Mouse (Mus musculus): ENCODE data around the gene Ap2b1. TPM values are rescaled to one million over a fixed set of nuclear protein-coding genes. Genes with fewer than 3 reads are reported as not detected.

The Ap2b1 gene
- polyA plus RNA-seq, 2 experiments: 11.7 to 20.9 TPM

- Histone ChIP-seq H3K36me3 (replicated peaks; ENCODE audit: control insufficient read depth, insufficient read depth, low read depth) (peaks cover 7% of the 10 kb centered on the region), H3K4me3 (ENCODE audit: insufficient read depth in 1 of 2, low read depth in 2 of 2, low read length in 2 of 2) (no peak overlapping the region), H3K9ac (replicated peaks) (no peak overlapping the region; the same call in 1 of the 2 replicates), H3K9me3 (ENCODE audit: control insufficient read depth, low read length) (no peaks in the 10 kb centered on the region), H3K27me3 (ENCODE audit: control insufficient read depth, insufficient read depth, low read length) (no peaks in the 10 kb centered on the region), H3K27ac (no peak overlapping the region), H3K4me2 (ENCODE audit: low read depth) (no peak overlapping the region), H3K4me1 (replicated peaks; ENCODE audit: control insufficient read depth in 2 of 2, insufficient read depth in 2 of 2, low read length in 1 of 2) (peaks cover 43 to 45% of the 10 kb centered on the region in 2 experiments)
- WGBS (ENCODE audit: insufficient replicate concordance): 73% methylated on average over 2 of the region's 2 CpGs
- TF ChIP-seq CTCF (IDR thresholded peaks at IDR 0.05; ENCODE audit: low read depth): no peak
- no peak for TF ChIP-seq EP300 (IDR thresholded peaks at IDR 0.05; ENCODE audit: low read depth)
- ATAC-seq (ENCODE audit: insufficient read depth) (no peak), DNase-seq (ENCODE audit: low read depth in 3 of 3, low spot score in 3 of 3) (no peak)
These were observed 9.2 kb upstream of the Ap2b1 start for GRCm38 (mm10) chr11:83289633-83290032.

- peak overlapping the region; percentile 86 for H3K27ac ChIP-seq
- ATAC-seq (ENCODE audit: insufficient read depth) (peak; percentile 89), DNase-seq (ENCODE audit: low read depth in 3 of 3, low spot score in 3 of 3) (peak; percentile 94 to 95 (median 95))
- peak overlapping the region; percentile 94 for H3K4me3 ChIP-seq (ENCODE audit: insufficient read depth in 1 of 2, low read depth in 2 of 2, low read length in 2 of 2)
- H3K36me3 ChIP-seq (replicated peaks; ENCODE audit: control insufficient read depth, insufficient read depth, low read depth): peaks cover 26% of the 10 kb centered on the region
- TF ChIP-seq CTCF (IDR thresholded peaks at IDR 0.05; ENCODE audit: low read depth): no peak
- TF ChIP-seq EP300 (IDR thresholded peaks at IDR 0.05; ENCODE audit: low read depth): no peak
- peak overlapping the region; percentile 95 for H3K4me2 ChIP-seq (ENCODE audit: low read depth)
- H3K9ac ChIP-seq (replicated peaks): peak overlapping the region; percentile 93
- H3K9me3 ChIP-seq (ENCODE audit: control insufficient read depth, low read length): no peaks in the 10 kb centered on the region
- under 1% methylated on average over 38 of the region's 38 CpGs for WGBS (ENCODE audit: insufficient replicate concordance)
- peaks cover 32 to 33% of the 10 kb centered on the region in 2 experiments for H3K4me1 ChIP-seq (replicated peaks; ENCODE audit: control insufficient read depth in 2 of 2, insufficient read depth in 2 of 2, low read length in 1 of 2)
- H3K27me3 ChIP-seq (ENCODE audit: control insufficient read depth, insufficient read depth, low read length): no peaks in the 10 kb centered on the region
These were observed 7.2 kb upstream of the Ap2b1 start for GRCm38 (mm10) chr11:83291375-83292250.

- peaks cover 32% of the 10 kb centered on the region for H3K36me3 ChIP-seq (replicated peaks; ENCODE audit: control insufficient read depth, insufficient read depth, low read depth)
- H3K27ac ChIP-seq: peak overlapping the region; percentile 72
- ATAC-seq (ENCODE audit: insufficient read depth) (no peak), DNase-seq (ENCODE audit: low read depth in 3 of 3, low spot score in 3 of 3) (no peak)
- H3K9ac ChIP-seq (replicated peaks): peak overlapping the region; percentile 93
- peak overlapping the region; percentile 95 for H3K4me2 ChIP-seq (ENCODE audit: low read depth)
- WGBS (ENCODE audit: insufficient replicate concordance): 2% methylated on average over 5 of the region's 5 CpGs
- H3K4me1 ChIP-seq (replicated peaks; ENCODE audit: control insufficient read depth in 2 of 2, insufficient read depth in 2 of 2, low read length in 1 of 2): peaks cover 28 to 32% of the 10 kb centered on the region in 2 experiments
- H3K4me3 ChIP-seq (ENCODE audit: insufficient read depth in 1 of 2, low read depth in 2 of 2, low read length in 2 of 2): peak overlapping the region; percentile 94
- TF ChIP-seq EP300 (IDR thresholded peaks at IDR 0.05; ENCODE audit: low read depth): no peak
- H3K9me3 ChIP-seq (ENCODE audit: control insufficient read depth, low read length): no peaks in the 10 kb centered on the region
- no peaks in the 10 kb centered on the region for H3K27me3 ChIP-seq (ENCODE audit: control insufficient read depth, insufficient read depth, low read length)
These were observed 6.6 kb upstream of the Ap2b1 start for GRCm38 (mm10) chr11:83292251-83292587.

GRCm38 (mm10) chr11:83293182-83293581 lies 5.6 kb upstream of the Ap2b1 start:
- peaks cover 27 to 36% of the 10 kb centered on the region in 2 experiments for H3K4me1 ChIP-seq (replicated peaks; ENCODE audit: control insufficient read depth in 2 of 2, insufficient read depth in 2 of 2, low read length in 1 of 2)
- peaks cover 36% of the 10 kb centered on the region for H3K36me3 ChIP-seq (replicated peaks; ENCODE audit: control insufficient read depth, insufficient read depth, low read depth)
- H3K27me3 ChIP-seq (ENCODE audit: control insufficient read depth, insufficient read depth, low read length): no peaks in the 10 kb centered on the region
- ATAC-seq (ENCODE audit: insufficient read depth): no peak
- peak overlapping the region; percentile 95 for H3K4me2 ChIP-seq (ENCODE audit: low read depth)
- 77% methylated on average over 1 of the region's 1 CpGs for WGBS (ENCODE audit: insufficient replicate concordance)
- no peak for DNase-seq (ENCODE audit: low read depth in 3 of 3, low spot score in 3 of 3)
- H3K9me3 ChIP-seq (ENCODE audit: control insufficient read depth, low read length): no peaks in the 10 kb centered on the region
- H3K9ac ChIP-seq (replicated peaks): peak overlapping the region; percentile 93
- no peak for TF ChIP-seq CTCF (IDR thresholded peaks at IDR 0.05; ENCODE audit: low read depth)
- TF ChIP-seq EP300 (IDR thresholded peaks at IDR 0.05; ENCODE audit: low read depth): no peak
- H3K4me3 ChIP-seq (ENCODE audit: insufficient read depth in 1 of 2, low read depth in 2 of 2, low read length in 2 of 2): peak overlapping the region; percentile 62 to 94
- peak overlapping the region; percentile 12 for H3K27ac ChIP-seq

GRCm38 (mm10) chr11:83294133-83294532 lies 4.7 kb upstream of the Ap2b1 start:
- ATAC-seq (ENCODE audit: insufficient read depth): no peak
- Histone ChIP-seq H3K4me3 (ENCODE audit: insufficient read depth in 1 of 2, low read depth in 2 of 2, low read length in 2 of 2) (peak overlapping the region in 1 of 2 experiments; percentile 94; a peak in 1 of 4 replicates), H3K4me1 (replicated peaks; ENCODE audit: control insufficient read depth in 2 of 2, insufficient read depth in 2 of 2, low read length in 1 of 2) (peaks cover 20 to 35% of the 10 kb centered on the region in 2 experiments)

More at GRCm38 (mm10) chr11:83294133-83294532, 4.7 kb upstream of the Ap2b1 start:
- WGBS (ENCODE audit: insufficient replicate concordance): 91% methylated on average over 2 of the region's 2 CpGs
- TF ChIP-seq EP300 (IDR thresholded peaks at IDR 0.05; ENCODE audit: low read depth): no peak
- no peak for TF ChIP-seq CTCF (IDR thresholded peaks at IDR 0.05; ENCODE audit: low read depth)
- peak overlapping the region; percentile 95 for H3K4me2 ChIP-seq (ENCODE audit: low read depth)
- no peak overlapping the region for H3K9ac ChIP-seq (replicated peaks)
- no peak overlapping the region for H3K27ac ChIP-seq
- DNase-seq (ENCODE audit: low read depth in 3 of 3, low spot score in 3 of 3): no peak
- H3K27me3 ChIP-seq (ENCODE audit: control insufficient read depth, insufficient read depth, low read length): no peaks in the 10 kb centered on the region
- H3K9me3 ChIP-seq (ENCODE audit: control insufficient read depth, low read length): no peaks in the 10 kb centered on the region
- peaks cover 36% of the 10 kb centered on the region for H3K36me3 ChIP-seq (replicated peaks; ENCODE audit: control insufficient read depth, insufficient read depth, low read depth)

Data from liver, embryonic 14.5 days (tissue).